Mouse (Mus musculus) granulocyte monocyte progenitor cell, adult 5-6 weeks (primary cell): ENCODE measurements at regions not wholly inside any gene's neighbourhood (a gene's known extent, or its start where the extent isn't known, plus 50 kb on each side); places are given as distances from the start of the nearest gene placed in this dataset.

Experiments
- ATAC-seq: replicated peaks from 2 replicates; pipeline ENCODE4 v1.8.0; 2016; ENCODE audit warnings: mild to moderate bottlenecking, moderate TSS enrichment, inconsistent platforms; ENCODE audit not compliant: poor library complexity, severe bottlenecking

DNA sequence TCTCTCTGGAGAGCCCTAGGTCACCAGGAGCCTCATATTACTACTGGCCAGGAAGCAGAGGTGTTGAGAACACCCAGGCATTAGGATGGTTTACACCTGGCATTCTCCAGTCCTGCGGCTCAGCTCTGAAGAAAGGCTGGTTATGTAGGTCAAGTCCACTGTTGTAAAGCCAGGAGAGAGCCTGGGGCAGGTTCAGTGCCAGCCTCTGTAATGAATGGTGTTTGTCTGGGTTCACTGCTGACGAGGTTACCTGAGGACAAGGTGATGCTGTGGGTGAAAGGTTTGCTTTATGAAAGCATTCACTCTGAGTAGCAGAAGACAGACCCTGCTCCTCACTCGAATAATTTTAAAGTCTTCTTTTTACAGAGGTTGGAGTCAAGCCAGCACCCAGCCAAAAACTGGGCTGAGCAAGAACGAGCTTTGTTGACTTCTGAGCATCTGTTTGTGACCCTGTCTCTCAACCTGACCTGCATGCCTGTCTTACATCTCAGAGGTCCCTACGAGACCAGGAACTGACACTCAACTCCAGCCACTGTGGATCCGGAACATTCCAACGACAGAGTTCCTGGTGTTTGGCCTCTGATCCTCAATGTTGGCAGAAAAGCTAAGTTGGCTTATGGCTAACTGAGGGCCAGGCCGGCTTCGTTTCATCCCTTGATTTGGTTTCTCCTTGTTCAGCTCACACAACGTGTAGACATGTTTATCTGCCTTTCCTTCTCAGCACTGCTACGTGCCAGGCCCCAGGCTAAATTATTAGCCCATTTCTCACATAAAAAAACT lies 327.0 kb downstream of the Zfp706 start:
- no peak for ATAC-seq

DNA sequence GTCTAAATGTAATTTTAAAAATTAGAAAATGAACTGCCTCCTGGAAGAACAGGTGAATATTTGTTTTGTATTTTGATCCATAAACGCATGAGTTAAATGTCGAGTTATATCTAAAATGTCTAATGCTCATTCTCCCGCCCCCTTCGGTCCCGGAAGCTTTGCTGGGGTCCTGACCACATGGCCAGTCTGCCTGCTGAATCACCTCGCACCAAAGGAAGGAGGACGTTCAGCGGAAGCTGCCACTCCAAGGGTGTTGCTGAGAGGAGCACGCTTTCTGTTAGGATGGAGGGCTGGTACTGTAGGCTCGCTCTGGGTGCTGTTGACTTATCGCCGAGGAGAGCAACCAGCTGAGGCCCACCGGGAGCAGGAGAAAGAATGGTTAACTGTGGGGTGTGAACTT lies 328.0 kb downstream of the Zfp706 start:
- ATAC-seq: no peak

GRCm38 (mm10) chr15:36669748-36670147 lies 337.8 kb downstream of the Zfp706 start:
- no peak for ATAC-seq

- peak; percentile 96 for ATAC-seq
These were observed 341.0 kb downstream of the Zfp706 start for GRCm38 (mm10) chr15:36666566-36666965.

DNA sequence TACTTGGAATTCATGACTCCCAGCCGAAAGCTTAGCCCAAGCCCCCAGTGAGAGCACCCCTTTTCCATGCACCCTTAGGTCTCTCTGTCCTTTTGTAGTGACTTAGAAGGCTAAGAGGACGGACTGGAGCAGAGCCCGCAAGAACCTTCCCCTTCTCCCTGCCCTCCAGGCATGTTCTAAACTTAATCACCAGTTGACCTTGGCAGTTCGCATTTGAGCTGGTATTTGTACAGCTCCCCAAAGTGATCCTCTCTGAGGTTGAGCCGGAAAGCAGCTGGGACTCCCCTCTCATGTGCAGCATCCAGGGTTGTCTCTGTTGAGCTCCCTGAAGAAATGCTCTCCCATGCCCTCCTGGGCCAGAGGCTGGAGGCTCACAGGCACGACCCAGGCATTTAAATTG lies 343.2 kb downstream of the Zfp706 start:
- no peak for ATAC-seq

DNA sequence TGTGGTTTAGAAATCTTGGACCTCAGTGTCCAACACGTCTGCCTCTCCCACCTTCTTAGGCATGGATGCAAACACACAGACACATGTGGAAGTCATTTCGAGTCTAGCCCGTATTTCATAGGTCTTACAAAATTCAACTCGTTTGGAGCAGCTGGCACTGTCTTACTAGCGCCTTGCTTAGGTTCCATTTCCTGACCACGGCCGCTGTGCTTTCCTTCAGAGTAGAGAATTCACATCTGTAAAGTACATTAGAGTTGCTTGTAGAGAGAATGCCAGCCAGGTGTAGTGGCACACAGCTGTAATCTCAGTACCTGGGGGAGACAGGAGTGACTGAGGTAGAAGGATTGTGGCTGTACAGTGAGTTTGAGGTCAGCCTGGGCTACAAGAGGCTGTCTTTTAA lies 346.6 kb downstream of the Zfp706 start:
- ATAC-seq: no peak
